Mouse (Mus musculus) liver, postnatal 0 days (tissue): ENCODE results near the gene Otulin.

ENCODE experiments used
- CTCF ChIP-seq: sonication (generic); IDR thresholded peaks from 2 replicates; pipeline ENCODE4 v1.5.1; 2016; ENCODE audit warnings: antibody characterized with exemption, low read depth
- EP300 ChIP-seq: IDR thresholded peaks from 2 replicates; pipeline ENCODE4 v1.6.1; 2016; ENCODE audit warnings: antibody characterized with exemption, low read depth, mild to moderate bottlenecking

- TF ChIP-seq CTCF (no peak), EP300 (no peak)
Observed at GRCm38 (mm10) chr15:27668557-27668956, 38.1 kb upstream of the Otulin start.
